Mouse (Mus musculus): ENCODE data around the gene Btnl6. TPM values are rescaled to one million over a fixed set of nuclear protein-coding genes. Genes with fewer than 3 reads are reported as not detected.

Gene Btnl6
- 0.34 TPM for polyA plus RNA-seq (2017; shearing (Covaris generic))

DNA sequence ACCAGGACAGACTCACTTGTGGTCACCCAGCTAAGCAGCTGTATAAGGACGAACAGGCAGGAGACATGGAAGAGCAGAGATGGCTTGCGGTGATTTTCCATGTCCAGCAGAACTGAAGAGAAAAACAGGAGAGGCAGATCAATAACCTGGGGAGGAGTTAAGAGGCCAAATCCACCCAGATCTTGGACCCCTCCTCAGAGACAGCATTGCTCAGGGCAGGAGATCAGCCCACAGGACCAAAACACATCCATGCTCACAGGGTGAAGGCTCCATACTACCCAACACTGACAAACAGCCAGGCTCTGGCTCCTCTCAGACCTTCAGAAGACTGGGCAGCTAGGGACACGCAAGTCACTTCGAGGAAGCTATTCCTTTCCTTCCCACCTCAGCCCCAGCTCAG, at the start of gene Btnl6:
Gene Btnl6 (minus strand): TSS at position 101 of the 400 bp plus-strand sequence.

DNA sequence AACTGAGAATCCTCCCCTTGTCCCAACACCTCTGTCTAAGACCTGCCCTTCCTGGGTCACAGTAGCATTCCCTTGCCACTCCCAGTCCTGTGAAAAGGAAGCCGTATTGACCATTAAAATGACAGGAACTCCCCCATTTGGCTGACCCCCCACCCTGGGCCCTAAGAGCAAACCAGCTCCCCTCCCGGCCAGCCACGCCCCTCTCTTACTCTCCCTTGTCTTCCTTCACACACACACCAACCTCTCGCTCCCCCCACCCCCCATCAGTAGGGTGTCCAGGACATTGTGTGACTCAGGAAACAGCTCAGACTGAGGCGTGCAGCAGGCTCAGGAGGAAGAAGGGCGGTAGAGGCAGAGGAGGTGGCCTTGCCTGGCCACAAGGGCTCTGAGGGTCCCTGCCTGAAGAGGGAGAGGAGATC, 46.9 kb upstream of the Btnl6 start, which contains the start of gene Notch4:
Gene Notch4 (plus strand): TSS at position 266 of the 419 bp plus-strand sequence.

GRCm38 (mm10) chr17:34477238-34478013, 39.7 kb downstream of the Btnl6 start, which contains the start of gene Btnl4:
TSS of gene Btnl4 (minus strand) at chr17:34477318.

Other genes starting within 250 kb of the Btnl6 start
- 34.5 TPM for gene H2-Aa, start 229.5 kb downstream of the Btnl6 start, polyA plus RNA-seq (2017; shearing (Covaris generic))
- 26.1 TPM for gene H2-Eb1, start 211.5 kb downstream of the Btnl6 start, polyA plus RNA-seq (2017; shearing (Covaris generic))
- gene H2-Eb2, start 191.7 kb downstream of the Btnl6 start, polyA plus RNA-seq (2017; shearing (Covaris generic)), result 0.26 TPM
- gene Btnl2, start 162.5 kb downstream of the Btnl6 start, polyA plus RNA-seq (2017; shearing (Covaris generic)), result 0.45 TPM
- not detected for gene Btnl1, start 140.2 kb downstream of the Btnl6 start, polyA plus RNA-seq (2017; shearing (Covaris generic))
- 0.74 TPM for gene BC051142, start 118.5 kb downstream of the Btnl6 start, polyA plus RNA-seq (2017; shearing (Covaris generic))
- gene Btnl4, start 40.0 kb downstream of the Btnl6 start, polyA plus RNA-seq (2017; shearing (Covaris generic)), result 0.40 TPM
- gene Notch4, start 46.9 kb upstream of the Btnl6 start, polyA plus RNA-seq (2017; shearing (Covaris generic)), result 0.06 TPM
- 285 TPM for gene Gpsm3, start 72.5 kb upstream of the Btnl6 start, polyA plus RNA-seq (2017; shearing (Covaris generic))
- gene Pbx2, start 73.9 kb upstream of the Btnl6 start, polyA plus RNA-seq (2017; shearing (Covaris generic)), result 12.8 TPM
- gene Ager, start 80.5 kb upstream of the Btnl6 start, polyA plus RNA-seq (2017; shearing (Covaris generic)), result 2.7 TPM
- 115 TPM for gene Rnf5, start 86.3 kb upstream of the Btnl6 start, polyA plus RNA-seq (2017; shearing (Covaris generic))
- gene Agpat1, start 86.9 kb upstream of the Btnl6 start, polyA plus RNA-seq (2017; shearing (Covaris generic)), result 32.6 TPM
- gene Egfl8, start 98.6 kb upstream of the Btnl6 start, polyA plus RNA-seq (2017; shearing (Covaris generic)), result 3.8 TPM
- gene Ppt2, start 111.2 kb upstream of the Btnl6 start, polyA plus RNA-seq (2017; shearing (Covaris generic)), result 28.1 TPM
- 3.8 TPM for gene Prrt1, start 112.2 kb upstream of the Btnl6 start, polyA plus RNA-seq (2017; shearing (Covaris generic))
- 5.5 TPM for gene Fkbpl, start 127.4 kb upstream of the Btnl6 start, polyA plus RNA-seq (2017; shearing (Covaris generic))
- gene Atf6b, start 129.8 kb upstream of the Btnl6 start, polyA plus RNA-seq (2017; shearing (Covaris generic)), result 95.5 TPM
- not detected for gene Tnxb, start 153.2 kb upstream of the Btnl6 start, polyA plus RNA-seq (2017; shearing (Covaris generic))
- gene C4b, start 226.5 kb upstream of the Btnl6 start, polyA plus RNA-seq (2017; shearing (Covaris generic)), result not detected

All from inflammation-experienced regulatory T-cells, adult 16 weeks (primary cell).